ENCODE assay signal across 22 mouse cellular contexts in the genomic region with DNA sequence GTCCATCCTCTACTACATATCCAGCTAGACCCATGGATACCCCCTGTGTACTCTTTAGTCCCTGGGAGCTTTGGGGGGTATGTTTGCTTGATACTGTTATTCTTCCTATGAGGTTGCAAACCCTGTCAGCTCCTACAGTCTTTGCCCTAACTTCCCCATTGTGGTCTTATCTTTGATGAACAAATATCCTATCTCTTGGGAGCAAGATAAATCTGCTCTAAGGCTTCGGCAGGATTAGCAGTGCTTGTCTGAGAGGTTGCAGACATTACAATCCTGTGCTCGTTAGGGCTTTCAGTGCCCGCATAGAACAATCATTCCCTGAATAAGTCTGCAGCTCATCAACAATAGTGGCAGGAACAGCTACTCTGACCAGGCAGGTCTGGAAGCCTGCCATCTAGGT.
"Had no signal": no experiment of that assay in that cellular context is flagged by ENCODE, and none has a peak within 500 bp of the region (broad histone marks: within the 10 kb centered on the region; RNA-seq: fewer than 3 reads in every experiment).

No protein-coding gene starts in this region.

- H3K36me3 ChIP-seq: limb, embryonic 10.5 days; limb, embryonic 13.5 days; liver, embryonic 12.5 days; liver, embryonic 15.5 days; midbrain, embryonic 10.5 days; midbrain, embryonic 13.5 days; neural tube, embryonic 13.5 days; stomach, embryonic 15.5 days had no signal

- H3K27me3 ChIP-seq: limb, embryonic 13.5 days; liver, embryonic 12.5 days; liver, embryonic 15.5 days; megakaryocyte, embryonic 14.5 days; midbrain, embryonic 13.5 days; neural tube, embryonic 13.5 days; stomach, embryonic 15.5 days had no signal

- H3K4me1 ChIP-seq: limb, embryonic 10.5 days; limb, embryonic 13.5 days; liver, embryonic 12.5 days; liver, embryonic 15.5 days; megakaryocyte, embryonic 14.5 days; midbrain, embryonic 10.5 days; midbrain, embryonic 13.5 days; neural tube, embryonic 13.5 days; stomach, embryonic 15.5 days had no signal

- ATAC-seq: liver, embryonic 12.5 days; midbrain, embryonic 13.5 days; midbrain, embryonic 16.5 days had no signal

- DNase-seq: kidney, adult 18-20 months; kidney, adult 9 months; kidney, postnatal 14 days; liver; lung, adult 2 months; lung, postnatal 14 days; lung, postnatal 4 days; retina, postnatal 1 day; right cerebral cortex, postnatal 25 days; spleen, adult 18-20 months; thymus, postnatal 25 days had no signal

- H3K4me2 ChIP-seq: limb, embryonic 13.5 days; liver, embryonic 12.5 days; liver, embryonic 15.5 days; midbrain, embryonic 13.5 days; neural tube, embryonic 13.5 days; stomach, embryonic 15.5 days had no signal

- H3K4me3 ChIP-seq: limb, embryonic 10.5 days; limb, embryonic 13.5 days; liver, embryonic 12.5 days; liver, embryonic 15.5 days; megakaryocyte, embryonic 14.5 days; midbrain, embryonic 10.5 days; midbrain, embryonic 13.5 days; myocyte; neural tube, embryonic 13.5 days; stomach, embryonic 15.5 days had no signal

- H3K27ac ChIP-seq: limb, embryonic 10.5 days; limb, embryonic 13.5 days; liver, embryonic 12.5 days; liver, embryonic 15.5 days; midbrain, embryonic 10.5 days; midbrain, embryonic 13.5 days; neural tube, embryonic 13.5 days; stomach, embryonic 15.5 days had no signal

- H3K9ac ChIP-seq: limb, embryonic 13.5 days; liver, embryonic 12.5 days; liver, embryonic 15.5 days; midbrain, embryonic 13.5 days; neural tube, embryonic 13.5 days; stomach, embryonic 15.5 days had no signal

- H3K9me3 ChIP-seq: limb, embryonic 10.5 days; limb, embryonic 13.5 days; liver, embryonic 12.5 days; liver, embryonic 15.5 days; megakaryocyte, embryonic 14.5 days; midbrain, embryonic 10.5 days; midbrain, embryonic 13.5 days; neural tube, embryonic 13.5 days; stomach, embryonic 15.5 days had no signal
